Mouse (Mus musculus) gonadal fat pad, adult 2 months (tissue): ENCODE data around the gene Cdhr3. TPM values are rescaled to one million over a fixed set of nuclear protein-coding genes. Genes with fewer than 3 reads are reported as not detected.

Experiments
- DNase-seq: peaks from one replicate; pipeline ENCODE4 v3.0.0-alpha.2; 2012; ENCODE audit warnings: low read depth
- polyA plus RNA-seq: library from polyadenylated mRNA; depleted of rRNA; stranded (reverse); fragments of >200 nt; gene quantifications from 2 replicates; pipeline ENCODE4 v1.2.3, GENCODE M21; 2012

Cdhr3 gene
- polyA plus RNA-seq, 1 experiment, result 1.8 TPM

GRCm38 (mm10) chr12:33035089-33035718, 57.5 kb downstream of the Cdhr3 start:
- no peak for DNase-seq

GRCm38 (mm10) chr12:33034343-33035088, 58.2 kb downstream of the Cdhr3 start:
- DNase-seq, result no peak

GRCm38 (mm10) chr12:33033221-33033620, 59.5 kb downstream of the Cdhr3 start:
- DNase-seq, result no peak

GRCm38 (mm10) chr12:33030589-33030988, 62.1 kb downstream of the Cdhr3 start:
- DNase-seq, result peak; percentile 97

- no peak for DNase-seq
Measured at GRCm38 (mm10) chr12:33030066-33030465, 62.6 kb downstream of the Cdhr3 start.

GRCm38 (mm10) chr12:33028708-33029107, 64.0 kb downstream of the Cdhr3 start:
- no peak for DNase-seq

GRCm38 (mm10) chr12:33028109-33028691, 64.5 kb downstream of the Cdhr3 start:
- DNase-seq, result no peak

GRCm38 (mm10) chr12:33027093-33027492, 65.6 kb downstream of the Cdhr3 start:
- DNase-seq, result no peak

- DNase-seq, result no peak
Measured at GRCm38 (mm10) chr12:33024524-33024923, 68.2 kb downstream of the Cdhr3 start.

GRCm38 (mm10) chr12:33021751-33022150, 70.9 kb downstream of the Cdhr3 start:
- DNase-seq, result no peak

GRCm38 (mm10) chr12:33021140-33021539, 71.5 kb downstream of the Cdhr3 start:
- no peak for DNase-seq

- no peak for DNase-seq
Measured at GRCm38 (mm10) chr12:33020011-33020410, 72.7 kb downstream of the Cdhr3 start.

GRCm38 (mm10) chr12:33018601-33019000, 74.1 kb downstream of the Cdhr3 start:
- no peak for DNase-seq

GRCm38 (mm10) chr12:33016824-33017705, 75.6 kb downstream of the Cdhr3 start:
- no peak for DNase-seq

- DNase-seq, result no peak
Measured at GRCm38 (mm10) chr12:33015103-33015502, 77.6 kb downstream of the Cdhr3 start.

- no peak for DNase-seq
Measured at GRCm38 (mm10) chr12:33014050-33014796, 78.5 kb downstream of the Cdhr3 start.

- DNase-seq, result no peak
Measured at GRCm38 (mm10) chr12:33010026-33010425, 82.6 kb downstream of the Cdhr3 start.

- no peak for DNase-seq
Measured at GRCm38 (mm10) chr12:33009206-33009966, 83.3 kb downstream of the Cdhr3 start.

GRCm38 (mm10) chr12:33008305-33009110, 84.2 kb downstream of the Cdhr3 start:
- DNase-seq, result no peak

GRCm38 (mm10) chr12:33007176-33007575, 85.5 kb downstream of the Cdhr3 start:
- no peak for DNase-seq
